Mouse (Mus musculus) splenic B cell, adult 2 months (primary cell): Measurements from ENCODE around the gene Slc25a23.

Experiments
- DNase-seq: peaks from one replicate; pipeline ENCODE4 v3.0.0-alpha.2; 2011; ENCODE audit warnings: low read depth, low spot score
- H3K27me3 ChIP-seq: 2 replicates; pipeline ENCODE4 v1.6.1; 2012; ENCODE audit warnings: mild to moderate bottlenecking, low read length, moderate library complexity, mixed read lengths; ENCODE audit not compliant: control insufficient read depth, poor library complexity, insufficient read depth, severe bottlenecking
- H3K36me3 ChIP-seq: 2 replicates; pipeline ENCODE4 v1.6.1; 2012; ENCODE audit warnings: mild to moderate bottlenecking, low read length, moderate library complexity, mixed read lengths; ENCODE audit not compliant: control insufficient read depth, poor library complexity, insufficient read depth, severe bottlenecking

Gene Slc25a23

GRCm38 (mm10) chr17:57059486-57059977 lies at the start of gene Slc25a23:
Slc25a23 (minus strand) TSS chr17:57059863.
- no peaks in the 10 kb centered on the region for H3K36me3 ChIP-seq
- H3K27me3 ChIP-seq, result no peaks in the 10 kb centered on the region
- DNase-seq, result peak; percentile 50

DNA sequence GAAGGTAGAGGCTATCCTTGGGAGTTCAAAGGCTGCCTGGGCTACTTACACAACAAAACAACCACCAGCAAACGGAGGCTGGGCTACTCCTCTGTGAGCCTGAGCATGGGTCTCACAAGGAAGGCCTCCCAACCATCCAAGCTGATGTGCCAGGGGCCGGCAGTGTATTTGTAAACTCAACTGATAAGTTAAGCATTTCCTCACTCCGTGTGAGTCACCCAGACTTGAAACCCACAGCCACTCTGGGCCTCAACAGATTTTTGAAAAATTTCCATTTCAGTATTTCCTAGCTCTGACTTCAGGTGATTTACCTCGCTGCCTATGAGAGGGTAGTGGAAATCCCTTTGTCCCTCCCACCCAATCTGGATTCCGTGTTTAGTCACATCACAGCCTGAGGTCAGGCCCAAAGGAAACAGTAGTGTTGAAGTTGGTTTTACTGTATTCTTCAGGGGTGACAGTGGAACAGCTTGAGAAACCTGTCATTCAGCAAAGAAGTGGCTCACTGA lies 49.1 kb upstream of the Slc25a23 start:
- no peak for DNase-seq
- Histone ChIP-seq H3K36me3 (no peaks in the 10 kb centered on the region), H3K27me3 (no peaks in the 10 kb centered on the region)

- Histone ChIP-seq H3K27me3 (no peaks in the 10 kb centered on the region), H3K36me3 (no peaks in the 10 kb centered on the region)
- no peak for DNase-seq
Observed at GRCm38 (mm10) chr17:57108040-57108665, 48.5 kb upstream of the Slc25a23 start.

DNA sequence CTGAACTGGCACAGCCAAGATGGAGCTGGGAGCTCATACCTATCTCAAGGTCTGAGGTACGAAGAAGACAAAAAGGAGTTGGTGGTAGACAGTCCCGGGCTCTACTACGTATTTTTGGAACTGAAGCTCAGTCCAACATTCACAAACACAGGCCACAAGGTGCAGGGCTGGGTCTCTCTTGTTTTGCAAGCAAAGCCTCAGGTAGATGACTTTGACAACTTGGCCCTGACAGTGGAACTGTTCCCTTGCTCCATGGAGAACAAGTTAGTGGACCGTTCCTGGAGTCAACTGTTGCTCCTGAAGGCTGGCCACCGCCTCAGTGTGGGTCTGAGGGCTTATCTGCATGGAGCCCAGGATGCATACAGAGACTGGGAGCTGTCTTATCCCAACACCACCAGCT lies 47.4 kb upstream of the Slc25a23 start:
- no peak for DNase-seq
- Histone ChIP-seq H3K36me3 (no peaks in the 10 kb centered on the region), H3K27me3 (no peaks in the 10 kb centered on the region)

DNA sequence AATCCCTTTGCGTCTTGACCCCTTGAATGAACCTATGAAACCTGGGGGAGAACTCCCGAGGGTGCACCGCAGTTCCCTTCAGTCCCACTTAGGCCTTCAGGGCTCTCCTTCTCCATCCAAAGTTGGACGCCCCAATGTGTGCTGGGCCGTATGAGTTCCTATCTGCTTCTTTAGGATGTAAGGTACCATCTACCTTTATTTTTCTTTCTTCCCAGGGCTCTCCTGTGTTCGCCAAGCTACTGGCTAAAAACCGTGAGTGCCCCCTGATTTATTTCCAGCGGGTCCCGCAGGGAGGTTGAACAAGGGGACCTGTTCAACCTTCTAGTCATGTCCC lies 46.3 kb upstream of the Slc25a23 start:
- no peaks in the 10 kb centered on the region for H3K27me3 ChIP-seq
- DNase-seq, result no peak
- no peaks in the 10 kb centered on the region for H3K36me3 ChIP-seq

- no peaks in the 10 kb centered on the region for H3K36me3 ChIP-seq
- DNase-seq, result peak; percentile 37
- no peaks in the 10 kb centered on the region for H3K27me3 ChIP-seq
Observed at GRCm38 (mm10) chr17:57105181-57106034, 45.7 kb upstream of the Slc25a23 start, which contains the start of gene Tnfsf9. Tnfsf9 (plus strand) TSS chr17:57105325.

DNA sequence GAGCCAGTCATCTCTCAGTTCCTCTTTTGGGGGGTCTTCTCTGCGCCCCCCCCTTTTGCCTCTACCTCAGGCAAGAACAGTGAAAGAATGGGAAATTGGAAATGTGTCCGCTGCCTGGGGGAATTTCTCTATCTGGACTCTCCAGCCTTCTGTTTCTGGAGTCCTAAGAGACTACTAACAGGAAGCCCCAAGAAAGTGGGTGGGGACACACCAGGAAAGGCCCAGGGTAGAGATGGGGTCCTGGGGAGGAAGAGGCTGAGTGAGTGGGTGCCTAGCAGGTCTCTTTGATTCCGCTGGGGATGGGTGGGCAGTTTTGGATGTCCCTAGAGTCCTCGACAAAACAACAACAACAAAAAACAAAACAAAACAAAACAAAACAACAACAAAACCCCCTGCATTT lies 44.8 kb upstream of the Slc25a23 start:
- no peak for DNase-seq
- H3K27me3 ChIP-seq, result no peaks in the 10 kb centered on the region
- no peaks in the 10 kb centered on the region for H3K36me3 ChIP-seq

- Histone ChIP-seq H3K36me3 (no peaks in the 10 kb centered on the region), H3K27me3 (no peaks in the 10 kb centered on the region)
- no peak for DNase-seq
Observed at GRCm38 (mm10) chr17:57102276-57102675, 42.6 kb upstream of the Slc25a23 start.

GRCm38 (mm10) chr17:57099629-57100325 lies 40.1 kb upstream of the Slc25a23 start:
- no peaks in the 10 kb centered on the region for H3K27me3 ChIP-seq
- no peak for DNase-seq

GRCm38 (mm10) chr17:57098321-57098720 lies 38.7 kb upstream of the Slc25a23 start:
- DNase-seq, result no peak
- Histone ChIP-seq H3K36me3 (no peaks in the 10 kb centered on the region), H3K27me3 (no peaks in the 10 kb centered on the region)

More at GRCm38 (mm10) chr17:57099629-57100325, 40.1 kb upstream of the Slc25a23 start:
- H3K36me3 ChIP-seq, result no peaks in the 10 kb centered on the region

- Histone ChIP-seq H3K36me3 (no peaks in the 10 kb centered on the region; the same call in 1 of the 2 replicates), H3K27me3 (no peaks in the 10 kb centered on the region)
- DNase-seq, result peak; percentile 86
Observed at GRCm38 (mm10) chr17:57096623-57096920, 36.9 kb upstream of the Slc25a23 start.

GRCm38 (mm10) chr17:57095855-57096622 lies 36.4 kb upstream of the Slc25a23 start:
- peak; percentile 50 for DNase-seq
- Histone ChIP-seq H3K36me3 (no peaks in the 10 kb centered on the region; the same call in 1 of the 2 replicates), H3K27me3 (no peaks in the 10 kb centered on the region)

GRCm38 (mm10) chr17:57094222-57094621 lies 34.6 kb upstream of the Slc25a23 start:
- no peaks in the 10 kb centered on the region for H3K27me3 ChIP-seq
- DNase-seq, result no peak
- no peaks in the 10 kb centered on the region; the same call in 1 of the 2 replicates for H3K36me3 ChIP-seq
